In the genomic region with DNA sequence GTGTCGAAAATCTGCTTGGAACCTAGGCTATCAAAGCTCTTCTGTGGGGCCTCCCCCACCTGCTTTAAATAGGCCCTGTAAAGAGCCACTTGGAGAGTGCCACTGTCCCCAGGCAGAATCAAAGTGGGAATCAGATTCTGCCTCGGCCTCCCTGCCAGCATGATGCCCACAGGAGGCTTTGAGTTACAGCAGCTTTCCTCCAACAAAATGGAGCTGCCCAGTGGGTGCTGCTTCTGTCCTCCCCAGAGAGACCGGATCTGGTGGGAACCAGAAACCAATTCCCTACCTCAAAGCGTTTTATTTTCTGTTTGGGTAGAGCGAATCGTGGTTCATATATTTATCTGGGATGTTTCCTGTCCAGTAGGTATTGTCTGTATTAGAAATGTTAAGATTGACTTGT, we compare ENCODE assay signal across 9 mouse cellular contexts. TPM values are rescaled to one million over a fixed set of nuclear protein-coding genes. Genes with fewer than 3 reads are reported as not detected.
DNase-seq lines count a peak whose midpoint lies in the region; ATAC-seq lines count a peak whose summit lies in the region.
"Had no signal": no experiment of that assay in that cellular context is flagged by ENCODE, and none has a peak within 500 bp of the region (broad histone marks: within the 10 kb centered on the region; RNA-seq: fewer than 3 reads in every experiment).

No protein-coding gene starts in this region.

- 0 out of 2 replicates have a peak, but pooled peaks cover 2% of the 10 kb centered on the region for H3K4me1 ChIP-seq in hindbrain, embryonic 11.5 days (replicated peaks; ENCODE audit: control insufficient read depth, insufficient read depth, low read length)
- H3K4me1 ChIP-seq in midbrain, embryonic 15.5 days: peaks cover 19% of the 10 kb centered on the region

- no peak overlapping the region for H3K9ac ChIP-seq in hindbrain, embryonic 11.5 days (ENCODE audit: low read depth, low read length)
- no peak overlapping the region for H3K9ac ChIP-seq in midbrain, embryonic 15.5 days
- H3K9ac ChIP-seq: limb, embryonic 13.5 days had no signal

- WGBS in hindbrain, embryonic 11.5 days: 37% methylated on average over 6 of the region's 6 CpGs
- 41% methylated on average over 6 of the region's 6 CpGs for WGBS in midbrain, embryonic 15.5 days

- 0 out of 2 replicates have a peak, but pooled peaks have one; percentile 25 for ATAC-seq in hindbrain, embryonic 11.5 days (ENCODE audit: low FRiP score)
- ATAC-seq in midbrain, embryonic 15.5 days (replicated peaks): peak; percentile 49
- no peak for ATAC-seq in megakaryocyte progenitor cell, adult 5-6 weeks (replicated peaks; ENCODE audit: poor library complexity)
- ATAC-seq in activated CD4-positive, CD25-positive, alpha-beta regulatory T cell, adult 4 months: no peak

- DNase-seq in gastrocnemius, adult 18-20 months (ENCODE audit: low spot score): peak; percentile 34
- DNase-seq in gastrocnemius, postnatal 10 days: no peak
- DNase-seq in cerebellum, postnatal 25 days: peak; percentile 57 to 59
- DNase-seq in hindbrain, embryonic 11.5 days (ENCODE audit: low spot score): peak; percentile 13
- no peak for DNase-seq in frontal cortex, adult 2 months (ENCODE audit: extremely low spot score in 1 of 2, low spot score in 1 of 2)

- no peaks in the 10 kb centered on the region for H3K36me3 ChIP-seq in hindbrain, embryonic 11.5 days (ENCODE audit: control insufficient read depth, insufficient read depth, low read length)
- H3K36me3 ChIP-seq in midbrain, embryonic 15.5 days (replicated peaks): no peaks in the 10 kb centered on the region
- H3K36me3 ChIP-seq: limb, embryonic 13.5 days had no signal

- H3K27me3 ChIP-seq in hindbrain, embryonic 11.5 days (ENCODE audit: control insufficient read depth, insufficient read depth, low read length): no peaks in the 10 kb centered on the region
- peaks cover 6% of the 10 kb centered on the region; the same call in 1 of the 2 replicates for H3K27me3 ChIP-seq in midbrain, embryonic 15.5 days (replicated peaks)

- no peak overlapping the region for H3K4me3 ChIP-seq in hindbrain, embryonic 11.5 days (ENCODE audit: low read depth, low read length)
- H3K4me3 ChIP-seq in midbrain, embryonic 15.5 days: no peak overlapping the region
- H3K4me3 ChIP-seq: limb, embryonic 13.5 days had no signal

- no peak overlapping the region for H3K4me2 ChIP-seq in hindbrain, embryonic 11.5 days (replicated peaks; ENCODE audit: low read depth, low read length)
- no peak overlapping the region for H3K4me2 ChIP-seq in midbrain, embryonic 15.5 days
- H3K4me2 ChIP-seq: limb, embryonic 13.5 days had no signal

- no peak overlapping the region for H3K27ac ChIP-seq in hindbrain, embryonic 11.5 days (ENCODE audit: low read depth, low read length)
- peak overlapping the region; percentile 37 for H3K27ac ChIP-seq in midbrain, embryonic 15.5 days
- H3K27ac ChIP-seq: limb, embryonic 13.5 days had no signal

- H3K9me3 ChIP-seq in hindbrain, embryonic 11.5 days (ENCODE audit: control insufficient read depth, low read length): no peaks in the 10 kb centered on the region
- H3K9me3 ChIP-seq in midbrain, embryonic 15.5 days: no peaks in the 10 kb centered on the region
- H3K9me3 ChIP-seq: limb, embryonic 13.5 days had no signal

RNA-seq across cellular contexts. Expression of a gene that starts 37.9 kb away (rescaled TPM):
- 10 to 100 TPM; 16.1 to 18.6 TPM for total RNA-seq in gastrocnemius, adult 18-20 months (2021)
- 10 to 100 TPM in 1 of 2 experiments, 1 to 10 TPM in 1; 9.3 to 10.5 TPM for total RNA-seq in gastrocnemius, postnatal 10 days (2021)
- polyA plus RNA-seq in hindbrain, embryonic 11.5 days (2014; fragmentation: Nextera tagmentation; extraction: Ambion mirVana): 5.1 and 5.6 TPM in 2 replicates
- 10.3 TPM in 2 replicates for polyA plus RNA-seq in midbrain, embryonic 15.5 days (2015; fragmentation: Nextera tagmentation; extraction: Ambion mirVana)
- total RNA-seq in megakaryocyte progenitor cell, adult 5-6 weeks (2015): 6.2 and 9.9 TPM in 2 replicates
- 3.7 and 7.9 TPM in 2 replicates for total RNA-seq in megakaryocyte progenitor cell, adult 5-6 weeks (2017)
- polyA plus RNA-seq in activated CD4-positive, CD25-positive, alpha-beta regulatory T cell, adult 4 months (2017; shearing (Covaris generic)): 10 to 100 TPM; 22.4 to 35.6 TPM
- polyA plus RNA-seq in frontal cortex, adult 2 months (2012; rRNA removed): 53.7 and 58.8 TPM in 2 replicates

Comparison
In these comparisons a context has a peak if more than half of its experiments do, and no peak if none do; other contexts are left out.
1. DNase-seq: peak in gastrocnemius, adult 18-20 months (single experiment), cerebellum, postnatal 25 days (2 of 2) and hindbrain, embryonic 11.5 days (single experiment); none in gastrocnemius, postnatal 10 days (single experiment) and frontal cortex, adult 2 months (0 of 2).
2. ATAC-seq: peak in hindbrain, embryonic 11.5 days (single experiment) and midbrain, embryonic 15.5 days (single experiment); none in megakaryocyte progenitor cell, adult 5-6 weeks (single experiment) and activated CD4-positive, CD25-positive, alpha-beta regulatory T cell, adult 4 months (single experiment).